Mouse (Mus musculus) olfactory bulb, adult 2 months (tissue): ENCODE measurements around the gene Cotl1.

Source experiments
- CTCF ChIP-seq: fragments of 200-500 bp; IDR thresholded peaks from 2 replicates; pipeline ENCODE4 v1.5.1; 2012; ENCODE audit warnings: low read depth, mild to moderate bottlenecking, low read length, moderate library complexity; ENCODE audit not compliant: insufficient read depth
- POLR2A ChIP-seq: fragments of 200-500 bp; IDR thresholded peaks from 2 replicates; pipeline ENCODE4 v1.6.1; 2012; ENCODE audit warnings: mild to moderate bottlenecking, low read depth, low read length, moderate library complexity; ENCODE audit not compliant: insufficient read depth

DNA sequence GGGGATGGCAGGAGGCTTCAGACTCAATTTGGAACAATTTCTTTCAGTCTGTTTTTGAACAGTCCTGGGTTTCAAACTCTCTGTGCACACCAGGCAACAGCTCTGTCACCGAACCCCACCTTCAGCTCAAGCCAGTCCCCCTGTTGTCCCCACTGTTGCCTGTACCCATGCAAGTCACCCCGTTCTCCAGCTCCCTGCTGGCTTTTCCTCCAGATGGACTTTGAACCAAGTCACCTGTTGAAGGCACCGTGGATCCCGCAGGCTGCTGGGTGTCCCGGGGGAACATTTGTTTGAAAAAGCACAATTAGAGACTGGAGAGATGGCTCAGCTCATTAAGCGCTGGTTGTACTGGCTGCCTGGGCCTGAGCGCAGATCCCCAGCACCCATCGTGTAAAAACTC, 35.1 kb downstream of the Cotl1 start:
- TF ChIP-seq CTCF (no peak), POLR2A (no peak)
